Mouse (Mus musculus): Measurements from ENCODE around the gene Olfr1058. TPM values are rescaled to one million over a fixed set of nuclear protein-coding genes. Genes with fewer than 3 reads are reported as not detected.
"Not testable (repeated sequence)": the region's sequence is repeated elsewhere in the genome, so short reads cannot be mapped to it uniquely, and the experiment has no call there.

The Olfr1058 gene
- not detected in 2 replicates for polyA plus RNA-seq (2012)

GRCm38 (mm10) chr2:86388461-86388860, at the start of gene Olfr1058:
Gene Olfr1058, minus strand, starts transcription at chr2:86388561.
- not testable (repeated sequence) for TF ChIP-seq GATA1 (IDR thresholded peaks at IDR 0.05; ENCODE audit: low read length)

- TF ChIP-seq GATA1 (IDR thresholded peaks at IDR 0.05; ENCODE audit: low read length), result not testable (repeated sequence)
These were observed 38.3 kb upstream of the Olfr1058 start, which contains the start of gene Olfr1062 for GRCm38 (mm10) chr2:86426649-86427048. Gene Olfr1062, minus strand, starts transcription at chr2:86426749.

- no peak for TF ChIP-seq GATA1 (IDR thresholded peaks at IDR 0.05; ENCODE audit: low read length)
These were observed 25.6 kb upstream of the Olfr1058 start, which contains the start of gene Olfr1061 for GRCm38 (mm10) chr2:86413950-86414349. Gene Olfr1061, minus strand, starts transcription at chr2:86414050.

GRCm38 (mm10) chr2:86395114-86395513, 6.8 kb upstream of the Olfr1058 start:
- no peak for TF ChIP-seq GATA1 (IDR thresholded peaks at IDR 0.05; ENCODE audit: low read length)

GRCm38 (mm10) chr2:86378293-86378692, 10.1 kb downstream of the Olfr1058 start, which contains the start of gene Olfr1057:
Gene Olfr1057, minus strand, starts transcription at chr2:86378393.
- TF ChIP-seq GATA1 (IDR thresholded peaks at IDR 0.05; ENCODE audit: low read length), result no peak

- TF ChIP-seq GATA1 (IDR thresholded peaks at IDR 0.05; ENCODE audit: low read length), result no peak
These were observed 26.0 kb downstream of the Olfr1058 start, which contains the start of gene Olfr1056 for GRCm38 (mm10) chr2:86362369-86362768. Gene Olfr1056, minus strand, starts transcription at chr2:86362469.

- no peak for TF ChIP-seq GATA1 (IDR thresholded peaks at IDR 0.05; ENCODE audit: low read length)
These were observed 38.2 kb downstream of the Olfr1058 start, which contains the start of gene Olfr1055 for GRCm38 (mm10) chr2:86350184-86350583. Gene Olfr1055, minus strand, starts transcription at chr2:86350284.

- no peak for TF ChIP-seq GATA1 (IDR thresholded peaks at IDR 0.05; ENCODE audit: low read length)
These were observed 53.0 kb downstream of the Olfr1058 start, which contains the start of gene Olfr1054 for GRCm38 (mm10) chr2:86335333-86335732. Gene Olfr1054, minus strand, starts transcription at chr2:86335433.

Other genes with a start within 250 kb of the Olfr1058 start
- not detected in 2 replicates for gene Olfr1040, start 241.8 kb downstream of the Olfr1058 start, polyA plus RNA-seq (2012)
- gene Olfr1042, start 226.7 kb downstream of the Olfr1058 start, polyA plus RNA-seq (2012), result not detected in 2 replicates
- gene Olfr1043, start 221.0 kb downstream of the Olfr1058 start, polyA plus RNA-seq (2012), result not detected in 2 replicates
- gene Olfr1044, start 210.7 kb downstream of the Olfr1058 start, polyA plus RNA-seq (2012), result not detected in 2 replicates
- gene Olfr52, start 202.9 kb downstream of the Olfr1058 start, polyA plus RNA-seq (2012), result not detected in 2 replicates
- not detected in 2 replicates for gene Olfr1045, start 185.6 kb downstream of the Olfr1058 start, polyA plus RNA-seq (2012)
- not detected in 2 replicates for gene Olfr1046, start 169.2 kb downstream of the Olfr1058 start, polyA plus RNA-seq (2012)
- not detected in 2 replicates for gene Olfr1047, start 157.2 kb downstream of the Olfr1058 start, polyA plus RNA-seq (2012)
- not detected in 2 replicates for gene Olfr1048, start 148.3 kb downstream of the Olfr1058 start, polyA plus RNA-seq (2012)
- gene Olfr1049, start 130.2 kb downstream of the Olfr1058 start, polyA plus RNA-seq (2012), result not detected in 2 replicates
- not detected in 2 replicates for gene Olfr1051, start 109.5 kb downstream of the Olfr1058 start, polyA plus RNA-seq (2012)
- gene Olfr1052, start 96.1 kb downstream of the Olfr1058 start, polyA plus RNA-seq (2012), result not detected in 2 replicates
- not detected in 2 replicates for gene Olfr1053, start 73.3 kb downstream of the Olfr1058 start, polyA plus RNA-seq (2012)
- gene Olfr1054, start 53.1 kb downstream of the Olfr1058 start, polyA plus RNA-seq (2012), result not detected in 2 replicates
- gene Olfr1055, start 38.3 kb downstream of the Olfr1058 start, polyA plus RNA-seq (2012), result not detected in 2 replicates
- gene Olfr1056, start 26.1 kb downstream of the Olfr1058 start, polyA plus RNA-seq (2012), result not detected in 2 replicates
- gene Olfr1057, start 10.2 kb downstream of the Olfr1058 start, polyA plus RNA-seq (2012), result not detected in 2 replicates
- not detected in 2 replicates for gene Olfr1061, start 25.5 kb upstream of the Olfr1058 start, polyA plus RNA-seq (2012)
- gene Olfr1062, start 38.2 kb upstream of the Olfr1058 start, polyA plus RNA-seq (2012), result not detected in 2 replicates
- not detected in 2 replicates for gene Olfr1065, start 62.0 kb upstream of the Olfr1058 start, polyA plus RNA-seq (2012)
- gene Olfr1066, start 67.7 kb upstream of the Olfr1058 start, polyA plus RNA-seq (2012), result not detected in 2 replicates
- gene Olfr228, start 98.8 kb upstream of the Olfr1058 start, polyA plus RNA-seq (2012), result not detected in 2 replicates
- not detected in 2 replicates for gene Olfr1076, start 119.9 kb upstream of the Olfr1058 start, polyA plus RNA-seq (2012)
- not detected in 2 replicates for gene Olfr1079, start 153.9 kb upstream of the Olfr1058 start, polyA plus RNA-seq (2012)
- gene Olfr1080, start 169.7 kb upstream of the Olfr1058 start, polyA plus RNA-seq (2012), result not detected in 2 replicates
- gene Olfr1082, start 210.4 kb upstream of the Olfr1058 start, polyA plus RNA-seq (2012), result not detected in 2 replicates